Mouse (Mus musculus) gonadal fat pad, adult 2 months (tissue): Measurements from ENCODE around the gene Ewsr1. TPM values are rescaled to one million over a fixed set of nuclear protein-coding genes. Genes with fewer than 3 reads are reported as not detected.

Experiments
- DNase-seq: peaks from one replicate; pipeline ENCODE4 v3.0.0-alpha.2; 2012; ENCODE audit warnings: low read depth
- polyA plus RNA-seq: library from polyadenylated mRNA; depleted of rRNA; stranded (reverse); fragments of >200 nt; gene quantifications from 2 replicates; pipeline ENCODE4 v1.2.3, GENCODE M21; 2012; rRNA removed

Ewsr1 gene
- polyA plus RNA-seq: 277 and 449 TPM in 2 replicates

DNA sequence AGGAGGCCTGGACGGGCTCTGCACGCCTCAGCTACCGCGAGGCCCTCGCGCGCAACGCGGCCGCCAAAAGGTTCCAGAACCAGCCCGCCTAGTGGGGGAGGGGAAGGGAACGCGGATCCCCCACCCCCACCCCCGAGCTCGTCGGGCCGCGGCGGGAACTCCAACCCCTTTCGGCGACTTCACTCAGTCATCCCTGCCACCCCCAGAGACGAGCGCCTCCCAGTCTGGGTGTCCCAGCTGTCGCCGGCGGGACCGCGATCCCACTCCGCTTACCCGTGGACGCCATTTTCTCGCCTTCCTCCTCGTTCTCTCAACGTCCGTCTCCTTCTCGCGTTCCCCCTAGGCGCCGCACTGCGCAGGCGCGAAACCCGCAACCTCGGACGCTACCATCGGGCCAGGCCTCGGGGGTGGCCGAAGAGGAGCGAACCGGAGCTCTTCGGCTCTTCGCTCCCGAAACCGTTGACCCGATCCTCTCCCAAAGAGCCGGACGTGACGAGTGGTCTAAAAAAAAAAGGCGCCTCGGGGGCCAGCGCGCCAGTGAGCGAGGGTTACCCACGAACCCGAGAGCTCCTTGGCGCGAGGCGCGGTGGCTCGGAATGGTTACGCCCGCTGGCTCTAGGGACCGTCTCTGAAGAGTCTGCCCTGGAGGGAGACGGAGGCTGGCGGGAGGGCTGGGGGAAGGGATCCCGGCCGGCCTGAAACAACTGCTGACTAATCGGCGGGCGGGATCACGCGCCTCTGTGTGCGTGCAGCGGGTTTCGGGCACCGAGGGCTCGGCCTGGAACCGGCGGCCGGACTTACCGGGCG, at the start of gene Ewsr1, which contains the start of gene Rhbdd3:
Gene Ewsr1, minus strand, starts transcription at position 531 of the 807 bp plus-strand sequence.
Gene Rhbdd3, plus strand, starts transcription at position 191 of the 807 bp plus-strand sequence.
- DNase-seq: peak; percentile 65

DNA sequence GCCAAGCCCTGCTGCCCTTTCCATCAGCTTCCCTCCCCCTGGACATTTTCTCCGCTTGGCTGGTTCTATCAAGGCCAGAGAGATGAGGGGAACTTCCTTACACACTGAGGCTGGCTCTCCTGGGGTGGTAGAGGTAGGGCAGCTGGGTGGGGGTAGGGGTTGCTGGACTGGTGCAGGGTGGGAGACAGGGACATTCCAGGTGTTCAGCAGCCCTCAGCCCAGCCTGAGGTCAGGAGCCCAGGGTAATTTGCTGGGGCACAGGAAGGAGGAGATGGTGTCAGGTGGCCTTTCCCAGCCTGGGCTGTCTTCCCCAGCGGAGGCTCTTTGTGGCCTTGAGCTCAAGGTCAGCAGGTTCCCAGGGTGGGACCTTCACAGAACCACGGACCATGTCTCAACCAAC, 46.5 kb upstream of the Ewsr1 start:
- no peak for DNase-seq

DNA sequence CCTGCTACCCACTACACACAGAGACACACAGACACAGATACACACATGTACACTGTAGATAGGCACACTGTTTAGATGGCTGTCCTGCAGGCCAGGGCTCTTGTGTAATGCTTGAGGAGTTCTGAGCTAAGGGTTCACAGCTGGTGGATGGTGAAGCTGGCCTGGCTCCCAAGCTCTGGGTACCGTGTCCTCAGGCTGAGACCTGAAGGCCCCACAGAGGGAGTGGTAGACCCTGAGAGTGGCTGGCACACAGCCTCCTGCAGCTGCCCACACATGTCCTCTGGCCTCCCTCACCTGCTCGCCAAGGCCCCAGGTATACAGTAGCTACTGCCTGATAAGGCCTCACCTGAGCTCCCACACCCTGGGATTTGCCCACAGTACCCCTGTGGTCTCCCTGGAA, 42.9 kb upstream of the Ewsr1 start:
- no peak for DNase-seq

DNA sequence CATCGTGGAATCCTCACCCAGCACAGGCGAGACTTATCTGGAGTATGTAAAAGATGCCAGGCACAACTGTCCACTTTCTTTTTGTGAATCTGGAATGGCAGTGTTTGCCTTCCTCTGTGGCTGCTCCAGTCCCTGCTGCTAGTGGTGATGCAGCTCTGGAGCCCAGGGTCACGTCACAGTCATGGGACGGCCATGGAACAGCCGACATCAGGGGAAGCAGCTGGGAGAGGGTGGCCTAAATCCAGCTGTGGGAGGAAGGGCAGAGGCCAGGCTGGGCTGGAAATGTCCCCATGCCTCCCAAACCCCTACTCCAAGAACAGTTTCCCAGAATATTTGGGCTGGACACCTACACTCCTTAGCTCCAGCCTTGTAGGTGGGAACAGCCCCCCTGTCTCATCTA, 42.2 kb upstream of the Ewsr1 start:
- DNase-seq: no peak

DNA sequence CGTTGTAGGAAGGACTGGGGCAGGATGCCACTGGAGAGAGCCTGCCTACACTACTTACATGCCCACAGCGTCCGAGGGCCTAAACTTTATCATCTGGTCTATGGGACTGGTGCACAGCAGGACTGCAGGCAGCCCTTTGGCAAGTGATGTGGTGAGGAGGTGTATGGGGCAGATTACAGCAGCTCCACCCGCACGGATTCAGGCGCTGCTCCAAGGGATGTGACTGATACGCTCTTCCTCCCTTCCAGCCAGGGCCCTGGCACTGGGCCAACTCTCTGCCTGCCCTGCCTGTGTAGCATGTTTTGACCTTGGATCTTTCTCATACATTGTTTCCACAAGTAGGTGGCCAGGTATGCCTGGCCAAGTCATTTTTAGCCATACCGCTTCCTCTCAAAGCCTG, 41.6 kb upstream of the Ewsr1 start:
- DNase-seq: no peak

DNA sequence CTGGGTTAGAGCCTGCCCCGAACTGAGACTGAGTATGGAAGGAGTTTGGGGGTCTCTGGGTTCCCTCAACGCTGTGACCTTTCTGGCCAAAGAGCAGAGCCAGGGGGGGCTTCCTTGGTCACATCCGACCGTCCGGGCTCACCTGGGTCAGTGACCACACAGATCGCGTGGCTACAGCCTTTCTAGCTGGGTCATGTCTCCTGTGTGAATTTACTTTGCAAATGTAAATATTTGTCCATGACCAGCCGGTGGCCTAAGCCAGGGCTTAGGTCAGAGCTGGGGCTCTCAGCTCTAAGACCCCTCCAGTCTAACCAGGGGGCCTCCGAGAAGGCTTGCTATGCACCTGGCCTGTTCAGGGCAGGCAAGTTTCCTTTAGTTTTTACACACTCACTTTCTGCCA, 40.3 kb upstream of the Ewsr1 start:
- DNase-seq: no peak

DNA sequence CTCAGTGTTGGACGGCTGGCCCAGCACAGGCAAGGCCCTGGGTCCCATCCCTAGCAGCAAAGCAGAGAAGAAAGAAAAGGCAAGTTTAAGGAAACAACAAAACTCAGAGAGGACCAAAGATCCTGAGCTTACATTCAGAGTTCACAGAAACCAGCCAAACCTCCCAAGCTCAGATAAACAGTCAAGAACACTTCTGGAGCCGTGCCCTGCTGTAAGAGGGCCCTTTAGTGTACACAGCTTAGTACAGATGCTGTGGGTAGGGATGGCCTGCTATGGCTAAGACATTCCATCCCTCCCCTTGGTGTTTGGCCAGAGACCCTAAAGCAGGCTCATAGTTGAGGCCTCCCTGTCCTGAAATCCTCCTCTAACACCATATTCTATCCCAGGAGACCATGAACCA, 39.6 kb upstream of the Ewsr1 start:
- no peak for DNase-seq

DNA sequence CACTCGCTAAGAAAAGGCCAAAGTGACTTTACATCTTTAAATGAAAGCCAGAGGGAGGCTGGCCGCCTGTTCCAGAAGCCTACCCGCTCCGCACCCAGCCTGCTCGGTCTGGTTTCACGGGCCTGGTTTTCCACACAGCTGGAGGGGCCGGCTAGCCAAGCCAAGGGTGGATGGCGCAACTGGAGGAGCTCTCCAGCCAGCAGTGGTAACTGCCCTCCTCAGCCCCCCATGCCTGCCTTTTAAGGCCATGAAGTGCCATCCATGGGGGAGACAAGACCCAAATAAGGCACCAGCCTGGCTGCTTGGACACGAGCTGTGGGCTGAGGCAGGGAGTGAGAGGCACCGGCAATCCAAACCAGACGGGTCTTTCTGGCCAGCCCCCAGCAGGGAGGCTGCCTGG, 36.8 kb upstream of the Ewsr1 start:
- DNase-seq: no peak

DNA sequence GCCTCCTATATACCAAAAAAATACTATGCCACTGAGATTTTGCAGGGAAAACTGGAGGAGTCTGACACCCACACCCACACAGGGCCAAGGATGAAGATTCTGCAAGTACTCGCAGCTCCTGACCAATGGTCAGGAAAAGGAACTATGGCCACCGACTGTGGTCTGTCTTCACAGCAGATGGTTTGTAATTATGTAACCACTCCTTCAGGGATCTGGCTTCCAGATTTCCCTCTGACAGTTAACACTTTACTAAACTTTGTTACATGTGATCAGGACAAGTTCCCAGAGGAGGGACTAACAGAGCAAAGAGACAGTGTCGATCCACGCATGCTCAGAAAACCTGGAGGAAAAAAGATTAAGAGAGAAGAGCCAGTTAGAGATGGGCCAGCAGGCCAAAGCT, 33.7 kb upstream of the Ewsr1 start:
- DNase-seq: no peak

DNA sequence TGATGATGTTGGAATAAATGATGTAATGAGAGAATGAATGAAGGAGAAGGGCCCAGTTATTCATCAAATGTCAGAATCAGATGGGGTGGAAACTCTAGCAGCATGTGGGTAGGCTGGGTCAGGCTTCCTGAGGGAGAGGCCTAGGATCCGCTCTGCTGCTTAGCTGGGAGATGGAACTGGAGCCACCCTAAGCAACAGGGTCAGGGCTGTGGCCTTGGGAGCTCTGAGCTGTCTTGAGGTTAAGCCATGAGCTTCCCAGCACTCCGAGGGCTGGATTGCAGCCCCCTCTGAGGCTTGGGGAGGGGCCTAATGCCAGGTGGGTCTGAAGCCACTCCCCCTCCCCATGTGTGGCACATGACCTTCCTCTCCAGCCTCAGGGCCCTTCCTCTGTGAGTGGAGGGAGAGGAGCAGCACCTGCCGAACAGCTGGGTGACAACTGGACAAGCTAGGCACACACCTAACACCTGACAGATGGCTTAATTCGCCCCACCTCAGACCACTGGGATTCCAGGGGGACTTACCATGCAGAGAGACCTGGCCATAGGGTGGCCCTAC, 31.1 kb upstream of the Ewsr1 start:
- DNase-seq: no peak

DNA sequence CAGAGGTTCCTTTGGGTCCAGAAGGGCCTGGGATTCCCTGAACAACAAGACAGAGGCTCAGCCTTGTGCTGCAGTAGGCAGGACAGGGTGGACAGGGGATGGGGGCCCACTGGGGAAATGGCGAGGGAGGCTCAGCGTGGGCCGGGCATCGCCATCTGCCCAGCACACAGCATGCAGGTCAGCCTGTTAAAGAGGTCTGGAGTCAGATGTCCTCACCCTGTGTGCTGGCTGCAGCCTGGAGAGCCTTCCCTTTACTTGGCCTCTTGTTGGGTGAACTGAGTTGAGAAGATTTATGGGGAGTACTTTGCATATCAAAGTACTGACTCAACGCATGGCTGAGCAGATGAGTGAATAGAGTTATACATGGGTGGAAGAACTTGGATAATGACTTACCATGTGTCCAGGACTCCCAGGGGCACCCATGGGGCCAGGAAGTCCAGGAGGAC, 30.0 kb upstream of the Ewsr1 start:
- DNase-seq: no peak

DNA sequence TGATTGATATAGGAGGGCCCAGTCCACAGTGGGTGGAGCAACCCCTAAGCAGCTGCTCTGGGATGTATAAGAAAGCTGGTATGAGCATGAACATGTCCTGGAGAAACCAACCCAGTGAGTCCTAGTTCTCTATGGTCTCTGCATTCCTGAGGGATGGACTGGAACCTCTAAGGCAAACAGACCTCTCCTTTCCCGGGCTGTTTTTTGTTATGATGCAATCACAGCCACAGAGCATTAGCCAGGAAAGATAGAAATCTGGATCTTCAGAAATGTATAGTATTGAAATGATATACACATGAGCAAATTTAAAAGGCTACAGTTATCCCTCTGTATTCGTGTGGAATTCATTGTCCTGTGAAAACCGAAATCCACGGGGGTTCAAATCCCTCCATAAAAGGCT, 26.6 kb upstream of the Ewsr1 start:
- no peak for DNase-seq

DNA sequence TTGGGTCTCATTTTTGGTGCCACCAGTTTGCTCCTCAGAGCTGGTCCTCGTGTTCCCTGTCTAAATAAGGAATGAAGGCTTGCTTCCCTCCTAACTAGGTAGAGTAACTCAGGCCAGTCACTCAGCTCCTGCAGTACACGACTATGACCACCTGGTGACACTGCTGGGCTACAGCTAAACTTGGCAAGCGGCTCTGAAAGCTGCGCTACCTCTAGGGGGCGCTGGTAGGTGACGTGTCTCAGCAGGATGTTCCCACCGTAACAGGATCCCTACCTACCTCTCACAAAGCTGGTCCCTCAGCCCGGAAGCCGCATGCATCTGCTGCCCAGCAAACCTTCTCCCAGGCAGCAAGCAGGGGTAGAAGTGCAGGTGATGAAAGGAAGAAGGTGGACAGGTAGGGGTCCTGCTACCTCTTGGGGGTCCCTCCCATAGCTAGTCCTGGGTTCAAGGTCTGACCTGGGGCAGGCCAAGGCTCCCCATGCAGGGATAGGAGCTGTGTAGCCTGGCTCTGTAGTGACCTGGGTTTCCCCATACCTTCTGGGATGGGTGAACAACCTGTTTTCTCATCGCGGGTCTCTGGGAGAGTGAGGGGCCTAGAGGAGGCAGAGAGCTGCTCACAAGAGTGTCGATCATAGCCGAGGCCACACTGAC, 16.0 kb upstream of the Ewsr1 start:
- no peak for DNase-seq

DNA sequence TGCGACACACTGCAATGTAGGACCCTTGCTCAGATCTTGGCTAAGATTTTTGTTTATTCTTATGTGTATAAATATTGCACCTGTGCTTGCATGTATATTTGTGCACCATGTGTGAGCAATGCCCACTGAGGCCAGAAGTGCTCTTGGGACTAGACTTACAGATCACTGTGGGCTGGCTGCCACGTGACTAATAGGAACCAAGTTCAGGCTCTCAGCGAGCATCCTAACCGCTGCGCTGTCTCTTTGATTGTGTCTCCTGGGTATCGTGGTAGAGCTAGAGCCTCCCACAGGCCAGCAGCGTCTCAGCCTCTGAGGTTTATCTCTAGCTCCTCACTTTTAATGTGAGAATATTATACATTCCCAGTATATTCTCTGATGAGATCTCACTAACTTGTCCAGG, 14.6 kb upstream of the Ewsr1 start:
- no peak for DNase-seq

DNA sequence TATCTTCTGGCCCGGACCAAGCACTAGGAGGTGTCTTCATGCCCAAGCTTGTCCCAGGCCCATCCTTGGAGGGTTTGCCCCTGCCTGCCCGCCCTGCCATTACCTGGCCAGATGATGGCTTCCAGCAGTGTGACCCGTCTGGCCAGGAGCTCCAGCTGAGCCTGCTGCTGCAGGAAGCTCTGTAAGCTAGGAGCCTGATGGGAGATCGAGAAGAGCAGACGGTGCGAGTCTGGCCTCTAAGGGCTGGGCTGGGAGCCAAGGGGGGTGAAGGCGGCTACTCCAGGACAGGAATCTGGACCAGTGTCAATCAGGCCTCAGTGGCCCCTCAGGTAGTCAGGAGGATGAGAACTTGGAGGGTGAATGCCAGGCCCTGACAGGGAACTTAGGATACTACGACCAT, 10.4 kb upstream of the Ewsr1 start:
- DNase-seq: no peak

DNA sequence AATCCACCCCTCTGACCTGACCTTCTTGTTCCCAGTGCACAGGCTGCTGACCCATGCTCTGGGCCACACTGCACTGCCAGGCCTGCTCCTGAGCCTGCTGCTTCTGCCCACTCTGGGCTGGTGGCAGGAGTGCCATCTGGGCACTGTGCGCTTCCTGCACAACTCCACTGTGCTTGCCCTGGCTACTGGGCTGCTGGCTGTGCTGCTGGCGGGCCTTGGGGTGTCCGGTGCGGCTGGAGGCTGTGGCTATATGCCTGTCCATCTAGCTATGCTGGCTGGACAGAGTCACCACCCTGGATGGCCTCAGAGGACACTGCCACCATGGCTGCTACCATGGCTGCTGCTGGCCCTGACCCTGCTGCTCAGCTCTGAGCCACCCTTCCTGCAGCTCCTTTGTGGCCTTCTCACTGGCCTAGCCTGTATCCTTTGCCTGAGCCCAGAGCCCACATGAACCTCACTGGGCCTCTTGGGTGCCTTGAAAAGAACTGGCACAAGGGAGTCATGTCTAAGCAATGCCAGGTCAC, 5.0 kb upstream of the Ewsr1 start:
- DNase-seq: no peak

DNA sequence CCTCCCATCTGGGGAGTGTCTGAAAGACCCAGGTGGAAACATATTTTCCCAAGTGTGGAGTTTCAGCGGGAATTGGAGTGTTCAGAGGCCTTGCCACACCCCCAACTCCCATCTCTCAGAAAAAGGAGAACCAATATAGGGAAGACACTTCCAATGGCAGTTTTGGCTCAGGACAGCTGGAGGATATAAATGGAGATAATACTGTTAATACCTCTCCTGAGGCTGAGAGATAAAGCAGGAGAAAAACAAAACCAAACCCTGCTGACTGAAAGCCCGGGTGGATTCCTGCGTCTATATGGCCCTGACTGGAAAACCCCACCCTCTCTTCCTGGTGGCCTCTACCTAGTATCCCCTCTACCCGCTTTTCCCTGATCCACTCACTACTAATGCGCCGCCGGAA, 3.3 kb upstream of the Ewsr1 start:
- no peak for DNase-seq

DNA sequence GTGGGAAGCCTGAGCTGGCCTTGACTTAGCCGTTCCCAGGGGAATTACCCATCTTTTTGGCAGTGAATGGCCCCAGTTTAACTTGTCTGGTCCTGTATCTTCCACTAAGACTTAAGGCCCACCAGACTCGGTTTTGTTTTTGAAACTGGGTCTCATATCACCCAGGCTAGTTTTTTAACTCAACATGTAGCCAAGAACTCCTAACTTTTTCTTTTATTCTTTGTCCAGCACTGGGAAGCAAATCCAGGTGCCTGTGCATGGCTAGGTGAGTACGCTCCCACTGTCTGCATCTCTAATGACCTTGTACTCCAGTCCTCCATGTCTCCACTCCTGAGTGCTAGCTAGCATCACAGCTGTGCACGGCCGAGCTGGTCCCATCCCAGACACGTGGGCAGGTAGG, 2.6 kb upstream of the Ewsr1 start:
- no peak for DNase-seq

DNA sequence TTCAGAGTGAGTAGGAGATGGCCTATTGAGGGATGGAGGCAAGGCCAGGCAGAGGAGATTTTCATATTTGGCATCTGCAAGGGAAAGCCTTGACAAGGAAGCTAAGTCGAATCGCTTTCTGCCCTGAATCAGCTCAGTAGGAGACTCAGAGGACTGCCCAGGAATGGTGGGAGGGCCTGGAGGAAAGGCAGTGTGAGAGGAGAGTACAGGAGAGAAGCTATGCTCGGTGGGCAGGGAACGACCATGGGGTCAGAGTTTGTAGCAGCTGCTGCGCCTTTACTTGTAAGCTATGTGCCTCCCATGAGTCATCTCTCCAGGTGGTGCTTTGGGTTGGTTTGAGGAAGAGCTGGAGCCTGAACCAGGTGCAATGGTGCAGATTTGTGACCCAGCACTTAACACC, 1.7 kb upstream of the Ewsr1 start:
- no peak for DNase-seq

DNA sequence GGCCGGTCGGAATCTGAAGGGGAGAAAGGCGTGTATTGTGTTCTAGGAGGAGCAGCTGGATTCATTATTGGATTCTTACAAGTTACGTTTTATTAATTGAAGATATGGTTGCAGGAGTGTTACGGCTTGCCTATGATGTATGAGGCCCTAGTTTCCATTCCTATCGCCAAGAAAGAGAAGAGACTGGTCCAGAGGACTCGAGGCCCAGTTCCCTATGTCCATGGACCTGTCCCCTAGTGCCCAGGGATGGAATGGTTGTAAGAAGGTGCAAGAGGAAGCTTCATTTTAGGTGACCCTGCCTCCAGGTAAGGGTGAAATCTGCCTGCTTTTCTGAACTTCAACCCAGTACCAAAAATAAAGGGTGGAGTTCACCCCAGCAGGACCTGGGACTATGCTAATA, 1.2 kb upstream of the Ewsr1 start:
- no peak for DNase-seq

DNA sequence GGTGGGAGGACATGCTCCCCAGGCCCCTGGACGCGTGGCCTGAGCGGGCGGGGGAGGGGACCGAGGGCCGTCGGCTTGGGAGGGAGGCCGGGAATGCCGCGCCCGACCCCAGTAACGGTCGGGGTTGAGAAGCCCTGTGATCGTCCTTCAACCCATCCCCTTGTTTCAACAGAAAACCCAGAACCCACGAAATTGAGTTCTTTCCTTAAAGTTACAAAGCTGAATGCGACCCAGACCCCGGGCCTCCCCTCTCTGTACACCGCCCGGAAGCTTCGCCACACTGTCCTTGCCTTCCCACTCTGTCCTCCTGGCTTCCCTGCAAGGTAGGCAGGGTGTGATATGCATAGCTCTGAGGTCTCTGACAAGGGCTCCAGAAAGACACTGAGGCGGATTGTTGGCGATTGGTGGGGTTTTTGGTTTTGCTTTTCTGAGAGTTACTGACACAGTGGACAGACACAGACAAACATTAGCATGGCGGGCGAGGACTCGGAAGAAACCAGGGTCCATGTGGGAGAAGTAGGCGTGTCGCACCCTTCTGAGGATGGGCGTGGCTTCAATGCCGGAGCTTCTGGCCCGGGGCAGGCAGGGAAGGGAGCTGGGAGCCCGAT, 614 bp upstream of the Ewsr1 start:
- DNase-seq: no peak

DNA sequence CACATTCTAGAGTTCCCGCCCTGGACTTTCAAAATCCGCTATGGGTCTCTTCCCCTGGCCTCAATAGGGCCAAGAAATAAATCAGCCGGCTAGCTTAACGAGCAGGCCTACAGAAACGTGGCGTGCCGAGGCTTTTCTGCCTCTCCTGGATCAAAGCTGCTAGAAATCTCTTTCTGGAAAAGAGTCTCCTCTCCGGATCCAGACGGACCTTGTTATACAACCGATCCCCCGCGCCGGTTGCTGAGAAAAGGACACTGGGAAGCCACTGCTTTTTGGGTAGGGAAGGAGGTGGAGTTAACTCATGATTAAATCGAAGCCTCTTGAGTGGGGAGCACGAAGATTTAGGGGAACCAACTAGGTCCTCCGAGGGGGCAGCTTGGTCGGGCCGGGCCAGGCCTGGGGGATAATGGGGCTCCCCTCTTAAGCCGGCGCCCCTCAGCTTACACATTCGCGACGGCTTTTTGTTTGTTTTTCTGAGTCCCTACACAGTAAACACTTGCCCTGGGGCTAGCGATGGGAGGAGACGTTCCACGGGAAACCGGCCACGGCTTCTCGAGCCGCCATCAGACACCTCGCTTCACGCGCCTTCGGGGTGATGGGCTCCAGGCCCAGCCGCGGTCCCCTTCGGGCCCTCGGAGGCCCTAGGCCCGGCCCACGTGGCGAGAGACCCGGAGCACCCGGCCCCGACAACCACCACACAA, 881 bp downstream of the Ewsr1 start:
- no peak for DNase-seq
